Mouse (Mus musculus): Measurements from ENCODE around the gene Enox1. TPM values are rescaled to one million over a fixed set of nuclear protein-coding genes. Genes with fewer than 3 reads are reported as not detected.

The Enox1 gene
- polyA plus RNA-seq, 1 experiment = 1.1 TPM

- Histone ChIP-seq H3K4me3 (ENCODE audit: insufficient read depth, low read depth, low read length) (no peak overlapping the region), H3K4me1 (ENCODE audit: control insufficient read depth, insufficient read depth, low read length) (no peaks in the 10 kb centered on the region), H3K36me3 (ENCODE audit: control insufficient read depth, insufficient read depth, low read length) (no peaks in the 10 kb centered on the region), H3K27ac (ENCODE audit: insufficient read depth, low read depth, low read length) (no peak overlapping the region), H3K27me3 (replicated peaks; ENCODE audit: control insufficient read depth, insufficient read depth, low read length) (no peaks in the 10 kb centered on the region)
- TF ChIP-seq POLR2A (IDR thresholded peaks at IDR 0.05; ENCODE audit: low read depth, low read length) (no peak), CTCF (conservative IDR thresholded peaks at IDR 0.05; ENCODE audit: insufficient read depth, insufficient read length, low read depth, low read length) (no peak)
- 67% methylated on average over 4 of the region's 4 CpGs for WGBS
- DNase-seq = no peak
These were observed 127.4 kb downstream of the Enox1 start for GRCm38 (mm10) chr14:77283939-77284338.

- H3K27me3 ChIP-seq (replicated peaks; ENCODE audit: control insufficient read depth, insufficient read depth, low read length) = no peaks in the 10 kb centered on the region
- TF ChIP-seq POLR2A (IDR thresholded peaks at IDR 0.05; ENCODE audit: low read depth, low read length) (no peak), CTCF (conservative IDR thresholded peaks at IDR 0.05; ENCODE audit: insufficient read depth, insufficient read length, low read depth, low read length) (no peak)
- no peak overlapping the region for H3K27ac ChIP-seq (ENCODE audit: insufficient read depth, low read depth, low read length)
- H3K4me1 ChIP-seq (ENCODE audit: control insufficient read depth, insufficient read depth, low read length) = no peaks in the 10 kb centered on the region
- H3K4me3 ChIP-seq (ENCODE audit: insufficient read depth, low read depth, low read length) = no peak overlapping the region
- H3K36me3 ChIP-seq (ENCODE audit: control insufficient read depth, insufficient read depth, low read length) = no peaks in the 10 kb centered on the region
- no peak for DNase-seq
- WGBS = 89% methylated on average over 3 of the region's 3 CpGs
These were observed 128.9 kb downstream of the Enox1 start for GRCm38 (mm10) chr14:77285453-77285852.

- DNase-seq = no peak
- Histone ChIP-seq H3K4me3 (ENCODE audit: insufficient read depth, low read depth, low read length) (no peak overlapping the region), H3K27me3 (replicated peaks; ENCODE audit: control insufficient read depth, insufficient read depth, low read length) (no peaks in the 10 kb centered on the region), H3K27ac (ENCODE audit: insufficient read depth, low read depth, low read length) (no peak overlapping the region), H3K4me1 (ENCODE audit: control insufficient read depth, insufficient read depth, low read length) (no peaks in the 10 kb centered on the region), H3K36me3 (ENCODE audit: control insufficient read depth, insufficient read depth, low read length) (no peaks in the 10 kb centered on the region)
- no peak for TF ChIP-seq POLR2A (IDR thresholded peaks at IDR 0.05; ENCODE audit: low read depth, low read length)
- no peak for TF ChIP-seq CTCF (conservative IDR thresholded peaks at IDR 0.05; ENCODE audit: insufficient read depth, insufficient read length, low read depth, low read length)
- 93% methylated on average over 5 of the region's 5 CpGs for WGBS
These were observed 135.2 kb downstream of the Enox1 start for GRCm38 (mm10) chr14:77291756-77292155.

- WGBS = 52% methylated on average over 4 of the region's 4 CpGs
These were observed 140.5 kb downstream of the Enox1 start for GRCm38 (mm10) chr14:77297039-77297438.

GRCm38 (mm10) chr14:77298327-77298726, 141.8 kb downstream of the Enox1 start:
- TF ChIP-seq CTCF (conservative IDR thresholded peaks at IDR 0.05; ENCODE audit: insufficient read depth, insufficient read length, low read depth, low read length) (no peak), POLR2A (IDR thresholded peaks at IDR 0.05; ENCODE audit: low read depth, low read length) (no peak)
- H3K4me3 ChIP-seq (ENCODE audit: insufficient read depth, low read depth, low read length) = no peak overlapping the region
- no peak for DNase-seq
- WGBS = 96% methylated on average over 3 of the region's 3 CpGs
- no peaks in the 10 kb centered on the region for H3K27me3 ChIP-seq (replicated peaks; ENCODE audit: control insufficient read depth, insufficient read depth, low read length)
- H3K27ac ChIP-seq (ENCODE audit: insufficient read depth, low read depth, low read length) = no peak overlapping the region
- H3K36me3 ChIP-seq (ENCODE audit: control insufficient read depth, insufficient read depth, low read length) = no peaks in the 10 kb centered on the region
- no peaks in the 10 kb centered on the region for H3K4me1 ChIP-seq (ENCODE audit: control insufficient read depth, insufficient read depth, low read length)

More at GRCm38 (mm10) chr14:77297039-77297438, 140.5 kb downstream of the Enox1 start:
- Histone ChIP-seq H3K27me3 (replicated peaks; ENCODE audit: control insufficient read depth, insufficient read depth, low read length) (no peaks in the 10 kb centered on the region), H3K36me3 (ENCODE audit: control insufficient read depth, insufficient read depth, low read length) (no peaks in the 10 kb centered on the region), H3K27ac (ENCODE audit: insufficient read depth, low read depth, low read length) (no peak overlapping the region), H3K4me3 (ENCODE audit: insufficient read depth, low read depth, low read length) (no peak overlapping the region), H3K4me1 (ENCODE audit: control insufficient read depth, insufficient read depth, low read length) (no peaks in the 10 kb centered on the region)
- no peak for DNase-seq
- no peak for TF ChIP-seq CTCF (conservative IDR thresholded peaks at IDR 0.05; ENCODE audit: insufficient read depth, insufficient read length, low read depth, low read length)
- TF ChIP-seq POLR2A (IDR thresholded peaks at IDR 0.05; ENCODE audit: low read depth, low read length) = no peak

- Histone ChIP-seq H3K27me3 (replicated peaks; ENCODE audit: control insufficient read depth, insufficient read depth, low read length) (no peaks in the 10 kb centered on the region), H3K4me1 (ENCODE audit: control insufficient read depth, insufficient read depth, low read length) (no peaks in the 10 kb centered on the region), H3K27ac (ENCODE audit: insufficient read depth, low read depth, low read length) (no peak overlapping the region), H3K4me3 (ENCODE audit: insufficient read depth, low read depth, low read length) (no peak overlapping the region), H3K36me3 (ENCODE audit: control insufficient read depth, insufficient read depth, low read length) (no peaks in the 10 kb centered on the region)
- no peak for DNase-seq
- WGBS = 69% methylated on average over 3 of the region's 3 CpGs
- TF ChIP-seq CTCF (conservative IDR thresholded peaks at IDR 0.05; ENCODE audit: insufficient read depth, insufficient read length, low read depth, low read length) (no peak), POLR2A (IDR thresholded peaks at IDR 0.05; ENCODE audit: low read depth, low read length) (no peak)
These were observed 153.0 kb downstream of the Enox1 start for GRCm38 (mm10) chr14:77309571-77309970.

- H3K36me3 ChIP-seq (ENCODE audit: control insufficient read depth, insufficient read depth, low read length) = no peaks in the 10 kb centered on the region
- H3K4me1 ChIP-seq (ENCODE audit: control insufficient read depth, insufficient read depth, low read length) = no peaks in the 10 kb centered on the region
- no peak overlapping the region for H3K4me3 ChIP-seq (ENCODE audit: insufficient read depth, low read depth, low read length)
- DNase-seq = no peak
- TF ChIP-seq CTCF (conservative IDR thresholded peaks at IDR 0.05; ENCODE audit: insufficient read depth, insufficient read length, low read depth, low read length) (no peak), POLR2A (IDR thresholded peaks at IDR 0.05; ENCODE audit: low read depth, low read length) (no peak)
- H3K27ac ChIP-seq (ENCODE audit: insufficient read depth, low read depth, low read length) = no peak overlapping the region
- H3K27me3 ChIP-seq (replicated peaks; ENCODE audit: control insufficient read depth, insufficient read depth, low read length) = no peaks in the 10 kb centered on the region
- 66% methylated on average over 6 of the region's 6 CpGs for WGBS
These were observed 154.9 kb downstream of the Enox1 start for GRCm38 (mm10) chr14:77311456-77311855.

All from kidney, adult 2 months (tissue).